Mouse (Mus musculus) urinary bladder, adult 18-20 months (tissue): ENCODE measurements at regions not wholly inside any gene's neighbourhood (a gene's known extent, or its start where the extent isn't known, plus 50 kb on each side); places are given as distances from the start of the nearest gene placed in this dataset.

Experiments used
- DNase-seq, 2 experiments: peaks; one replicate each; pipeline ENCODE4 v3.0.0; 2022; ENCODE audit warnings: low spot score in 2 of 2, mixed read lengths in 2 of 2

DNA sequence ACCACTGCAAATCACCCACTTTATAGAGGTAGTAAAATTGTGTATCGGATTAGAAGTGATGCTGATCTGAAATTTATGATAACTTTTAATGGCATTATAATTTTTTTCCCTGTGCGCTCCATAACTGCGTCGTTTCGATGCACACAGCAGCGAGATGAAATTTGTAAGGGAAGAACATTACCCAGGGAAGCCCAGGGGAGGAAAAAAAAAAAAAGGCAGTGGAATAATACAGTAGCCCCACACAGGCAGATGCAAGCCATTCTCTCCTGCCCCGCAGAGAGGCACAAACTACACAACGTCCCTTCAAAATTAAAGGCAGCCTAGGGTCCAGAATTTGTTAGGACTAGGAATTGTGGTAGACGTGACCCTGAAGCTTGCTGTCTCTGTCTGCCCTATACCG is 234.2 kb downstream of the Il20rb start:
- no peak for DNase-seq
